Mouse (Mus musculus) ES-E14 (cell line): ENCODE data around the gene Abhd2. TPM values are rescaled to one million over a fixed set of nuclear protein-coding genes. Genes with fewer than 3 reads are reported as not detected.

Experiments used
- DNase-seq: peaks from one replicate; pipeline ENCODE4 v3.0.0-alpha.2; 2013; ENCODE audit warnings: low read depth, low spot score
- H3K27ac ChIP-seq: 2 replicates; pipeline ENCODE4 v1.5.1; 2012; ENCODE audit warnings: low read depth, mild to moderate bottlenecking, low read length, moderate library complexity, mixed read lengths; ENCODE audit not compliant: poor library complexity, insufficient read depth, severe bottlenecking
- H3K36me3 ChIP-seq: 2 replicates; pipeline ENCODE4 v1.6.1; 2012; ENCODE audit warnings: mild to moderate bottlenecking, low read length, moderate library complexity, mixed read lengths; ENCODE audit not compliant: control insufficient read depth, poor library complexity, insufficient read depth, severe bottlenecking
- H3K4me1 ChIP-seq, 2 experiments: fragments of 150-350 bp in 1 of 2; sonication (generic) in 1 of 2; 2 replicates each; pipeline ENCODE4 v1.6.1; 2012; ENCODE audit warnings: low read length in 2 of 2, mild to moderate bottlenecking in 1 of 2, mixed read lengths in 1 of 2; ENCODE audit not compliant: control insufficient read depth in 2 of 2, insufficient read depth in 2 of 2, poor library complexity in 1 of 2
- H3K4me3 ChIP-seq, 2 experiments: fragments of 150-350 bp in 1 of 2; sonication (generic) in 1 of 2; 2 replicates each; pipeline ENCODE4 v1.5.1; 2012; ENCODE audit warnings: low read length in 2 of 2, low read depth in 1 of 2, mild to moderate bottlenecking in 1 of 2, mixed read lengths in 1 of 2; ENCODE audit not compliant: insufficient read depth in 1 of 2, poor library complexity in 1 of 2, severe bottlenecking in 1 of 2
- H3K9ac ChIP-seq: 2 replicates; pipeline ENCODE4 v1.6.1; 2012; ENCODE audit warnings: low read depth, mild to moderate bottlenecking, low read length, mixed read lengths; ENCODE audit not compliant: poor library complexity, insufficient read depth, severe bottlenecking
- H3K9me3 ChIP-seq: fragments of 150-350 bp; sonication (generic); 2 replicates; pipeline ENCODE4 v1.6.1; 2012; ENCODE audit warnings: low read depth, mild to moderate bottlenecking, low read length; ENCODE audit not compliant: control insufficient read depth, insufficient read depth
- CHD2 ChIP-seq: IDR thresholded peaks from 2 replicates; pipeline ENCODE4 v1.6.1; 2014; ENCODE audit warnings: mild to moderate bottlenecking, low read depth, low read length, inconsistent platforms
- HCFC1 ChIP-seq: IDR thresholded peaks from 2 replicates; pipeline ENCODE4 v1.6.1; 2012; ENCODE audit warnings: low read length, inconsistent platforms, borderline replicate concordance; ENCODE audit not compliant: insufficient read depth
- MAFK ChIP-seq: IDR thresholded peaks from 2 replicates; pipeline ENCODE4 v1.6.1; 2014; ENCODE audit warnings: mild to moderate bottlenecking, low read depth, low read length, inconsistent platforms; ENCODE audit not compliant: insufficient read depth
- ZC3H11A ChIP-seq: IDR thresholded peaks from 2 replicates; pipeline ENCODE4 v1.6.1; 2012; ENCODE audit warnings: low read depth, mild to moderate bottlenecking, inconsistent platforms, low read length, borderline replicate concordance
- ZNF384 ChIP-seq: IDR thresholded peaks from 2 replicates; pipeline ENCODE4 v1.6.1; 2012; ENCODE audit warnings: low read depth, low read length, inconsistent platforms
- in situ Hi-C, 2 experiments: fragments of 600-800 bp; cut with MboI; formaldehyde crosslinking; loops; one replicate each; pipeline ENCODE4 v1.15.1; 2025; ENCODE audit warnings: low sequenced_read_pairs in 2 of 2, inconsistent platforms in 1 of 2; ENCODE audit not compliant: unreplicated experiment in 2 of 2
- total RNA-seq: library from RNA; depleted of rRNA; stranded (reverse); fragments of 300-350 nt; gene quantifications from 2 replicates; pipeline ENCODE4 v1.2.3, GENCODE M21; 2012

The Abhd2 gene
- total RNA-seq, 1 experiment: 58.9 TPM

GRCm38 (mm10) chr7:79323855-79324254 is 50.9 kb downstream of the Abhd2 start:
- Histone ChIP-seq H3K36me3 (peaks cover 19% of the 10 kb centered on the region), H3K9ac (no peak overlapping the region), H3K27ac (no peak overlapping the region), H3K9me3 (no peaks in the 10 kb centered on the region), H3K4me1 (no peaks in the 10 kb centered on the region), H3K4me3 (no peak overlapping the region)
- no peak for TF ChIP-seq HCFC1
- TF ChIP-seq CHD2: no peak
- TF ChIP-seq MAFK: no peak
- DNase-seq: no peak
- in situ Hi-C loops: no loop called here

GRCm38 (mm10) chr7:79328769-79329168 is 55.8 kb downstream of the Abhd2 start:
- Histone ChIP-seq H3K9ac (no peak overlapping the region), H3K4me1 (peaks cover 0 to 3% of the 10 kb centered on the region in 2 experiments; a peak in 1 of 4 replicates), H3K9me3 (no peaks in the 10 kb centered on the region), H3K36me3 (peaks cover 18% of the 10 kb centered on the region), H3K4me3 (no peak overlapping the region), H3K27ac (no peak overlapping the region)
- no peak for DNase-seq
- TF ChIP-seq ZNF384 (no peak), ZC3H11A (no peak), HCFC1 (no peak)
- in situ Hi-C loops: no loop called here

- Histone ChIP-seq H3K27ac (no peak overlapping the region), H3K36me3 (peaks cover 9% of the 10 kb centered on the region; the same call in 1 of the 2 replicates), H3K9ac (no peak overlapping the region), H3K4me3 (no peak overlapping the region), H3K4me1 (peaks cover 0 to 3% of the 10 kb centered on the region in 2 experiments; a peak in 1 of 4 replicates), H3K9me3 (no peaks in the 10 kb centered on the region)
- no peak for TF ChIP-seq CHD2
- TF ChIP-seq HCFC1: no peak
- no peak for TF ChIP-seq MAFK
- no peak for TF ChIP-seq ZC3H11A
- TF ChIP-seq ZNF384: no peak
- in situ Hi-C loops: no loop called here
- DNase-seq: no peak
These were observed 58.2 kb downstream of the Abhd2 start for GRCm38 (mm10) chr7:79331197-79331596.

GRCm38 (mm10) chr7:79333419-79333818 is 60.4 kb downstream of the Abhd2 start:
- Histone ChIP-seq H3K9ac (no peak overlapping the region), H3K9me3 (no peaks in the 10 kb centered on the region), H3K4me1 (peaks cover 0 to 3% of the 10 kb centered on the region in 2 experiments; a peak in 1 of 4 replicates), H3K36me3 (no peaks in the 10 kb centered on the region), H3K4me3 (no peak overlapping the region), H3K27ac (no peak overlapping the region)
- TF ChIP-seq MAFK (no peak), HCFC1 (no peak), CHD2 (no peak), ZNF384 (no peak), ZC3H11A (no peak)
- in situ Hi-C loops: no loop called here
- DNase-seq: no peak

GRCm38 (mm10) chr7:79336362-79336910 is 63.4 kb downstream of the Abhd2 start:
- H3K36me3 ChIP-seq: no peaks in the 10 kb centered on the region
- H3K9ac ChIP-seq: no peak overlapping the region
- no peak for DNase-seq
- TF ChIP-seq MAFK (no peak), CHD2 (no peak), ZC3H11A (no peak), HCFC1 (no peak), ZNF384 (no peak)
- no peaks in the 10 kb centered on the region for H3K9me3 ChIP-seq
- in situ Hi-C loops: no loop called here
- H3K4me3 ChIP-seq: no peak overlapping the region
- no peaks in the 10 kb centered on the region for H3K4me1 ChIP-seq
- H3K27ac ChIP-seq: no peak overlapping the region
